Mouse (Mus musculus) MEL (cell line): ENCODE measurements around the gene Il12rb1. TPM values are rescaled to one million over a fixed set of nuclear protein-coding genes. Genes with fewer than 3 reads are reported as not detected.

Source experiments
- DNase-seq: peaks from one replicate; pipeline ENCODE4 v3.0.0; 2011; ENCODE audit warnings: low read depth, low spot score
- H3K27ac ChIP-seq: 2 replicates; pipeline ENCODE4 v1.5.1; 2012; ENCODE audit warnings: low read depth, mild to moderate bottlenecking, control low read depth, low read length, moderate library complexity; ENCODE audit not compliant: control insufficient read depth
- H3K27me3 ChIP-seq, 2 experiments: fragments of 150-350 bp in 1 of 2; sonication (generic) in 1 of 2; 2 replicates each; pipeline ENCODE4 v1.6.1; 2012; ENCODE audit warnings: low read length in 2 of 2, mild to moderate bottlenecking in 2 of 2, improper control_type of control experiment in 1 of 2, moderate library complexity in 1 of 2; ENCODE audit not compliant: insufficient read depth in 2 of 2, control insufficient read depth in 1 of 2
- H3K36me3 ChIP-seq, 2 experiments: 2 replicates each; pipeline ENCODE4 v1.6.1; 2012 to 2014; ENCODE audit warnings: low read length in 2 of 2, improper control_type of control experiment in 1 of 2, inconsistent platforms in 1 of 2, mild to moderate bottlenecking in 1 of 2; ENCODE audit not compliant: insufficient read depth in 2 of 2, control insufficient read depth in 1 of 2
- H3K4me1 ChIP-seq, 2 experiments: fragments of 150-350 bp in 1 of 2; sonication (generic) in 1 of 2; 2 replicates each; pipeline ENCODE4 v1.6.1; 2012; ENCODE audit warnings: low read length in 2 of 2, improper control_type of control experiment in 1 of 2, mild to moderate bottlenecking in 1 of 2; ENCODE audit not compliant: insufficient read depth in 2 of 2, control insufficient read depth in 1 of 2
- H3K4me3 ChIP-seq, 2 experiments: fragments of 150-350 bp in 1 of 2; sonication (generic) in 1 of 2; 2 replicates each; pipeline ENCODE4 v1.5.1; 2012; ENCODE audit warnings: low read depth in 2 of 2, low read length in 2 of 2, mild to moderate bottlenecking in 2 of 2, moderate library complexity in 2 of 2, control low read depth in 1 of 2, improper control_type of control experiment in 1 of 2; ENCODE audit not compliant: control insufficient read depth in 1 of 2, insufficient read depth in 1 of 2
- H3K79me2 ChIP-seq: 2 replicates; pipeline ENCODE4 v1.6.1; 2012; ENCODE audit warnings: mild to moderate bottlenecking, low read length, moderate library complexity; ENCODE audit not compliant: control insufficient read depth, poor library complexity, insufficient read depth
- H3K9ac ChIP-seq: 2 replicates; pipeline ENCODE4 v1.6.1; 2012; ENCODE audit warnings: low read depth, mild to moderate bottlenecking, control low read depth, low read length, moderate library complexity; ENCODE audit not compliant: control insufficient read depth, poor library complexity, severe bottlenecking
- H3K9me3 ChIP-seq: fragments of 150-350 bp; sonication (generic); replicated peaks from 2 replicates; pipeline ENCODE4 v1.6.1; 2012; ENCODE audit warnings: mild to moderate bottlenecking, low read length, improper control_type of control experiment, moderate library complexity; ENCODE audit not compliant: insufficient read depth
- BHLHE40 ChIP-seq: IDR thresholded peaks from 2 replicates; pipeline ENCODE4 v1.6.1; 2012; ENCODE audit warnings: low read depth, mild to moderate bottlenecking, inconsistent platforms, low read length, improper control_type of control experiment, borderline replicate concordance
- CHD1 ChIP-seq: IDR thresholded peaks from 2 replicates; pipeline ENCODE4 v1.6.1; 2012; ENCODE audit warnings: low read depth, mild to moderate bottlenecking, inconsistent platforms, low read length, improper control_type of control experiment
- CHD2 ChIP-seq: IDR thresholded peaks from 2 replicates; pipeline ENCODE4 v1.6.1; 2011; ENCODE audit warnings: low read length, improper control_type of control experiment
- CTCF ChIP-seq, 3 experiments: IDR thresholded peaks in 2 of 3; conservative IDR thresholded peaks in 1 of 3; 2 replicates each; pipeline ENCODE4 v1.5.1; 2011 to 2012; ENCODE audit warnings: low read length in 3 of 3, low read depth in 2 of 3, mild to moderate bottlenecking in 2 of 3, improper control_type of control experiment in 1 of 3, inconsistent platforms in 1 of 3, mixed read lengths in 1 of 3, moderate library complexity in 1 of 3; ENCODE audit not compliant: control insufficient read depth in 1 of 3, insufficient read depth in 1 of 3, poor library complexity in 1 of 3, severe bottlenecking in 1 of 3
- E2F4 ChIP-seq: IDR thresholded peaks from 2 replicates; pipeline ENCODE4 v1.6.1; 2011; ENCODE audit warnings: low read depth, low read length, improper control_type of control experiment, borderline replicate concordance
- ELF1 ChIP-seq: IDR thresholded peaks from 2 replicates; pipeline ENCODE4 v1.6.1; 2014; ENCODE audit warnings: low read depth, mild to moderate bottlenecking, inconsistent platforms, low read length, improper control_type of control experiment, moderate library complexity
- ETS1 ChIP-seq: IDR thresholded peaks from 2 replicates; pipeline ENCODE4 v1.6.1; 2012; ENCODE audit warnings: low read depth, mild to moderate bottlenecking, inconsistent platforms, low read length, improper control_type of control experiment, moderate library complexity
- GABPA ChIP-seq: IDR thresholded peaks from 2 replicates; pipeline ENCODE4 v1.6.1; 2012; ENCODE audit warnings: low read depth, mild to moderate bottlenecking, inconsistent platforms, low read length, improper control_type of control experiment, moderate library complexity
- GATA1 ChIP-seq: IDR thresholded peaks from 2 replicates; pipeline ENCODE4 v1.6.1; 2011; ENCODE audit warnings: low read depth, low read length, improper control_type of control experiment
- HCFC1 ChIP-seq: IDR thresholded peaks from 2 replicates; pipeline ENCODE4 v1.6.1; 2012; ENCODE audit warnings: low read depth, mild to moderate bottlenecking, inconsistent platforms, low read length, improper control_type of control experiment, moderate library complexity
- JUND ChIP-seq: IDR thresholded peaks from 2 replicates; pipeline ENCODE4 v1.6.1; 2011; ENCODE audit warnings: low read depth, mild to moderate bottlenecking, improper control_type of control experiment, low read length
- MAFK ChIP-seq: IDR thresholded peaks from 2 replicates; pipeline ENCODE4 v1.6.1; 2011; ENCODE audit warnings: low read depth, mild to moderate bottlenecking, low read length, improper control_type of control experiment, borderline replicate concordance
- MAX ChIP-seq: IDR thresholded peaks from 2 replicates; pipeline ENCODE4 v1.6.1; 2011; ENCODE audit warnings: low read length, improper control_type of control experiment
- MYC ChIP-seq: IDR thresholded peaks from 2 replicates; pipeline ENCODE4 v1.6.1; 2011; ENCODE audit warnings: low read depth, mild to moderate bottlenecking, low read length, improper control_type of control experiment, moderate library complexity
- NELFE ChIP-seq: IDR thresholded peaks from 2 replicates; pipeline ENCODE4 v1.6.1; 2011; ENCODE audit warnings: low read depth, low read length, improper control_type of control experiment
- POLR2AphosphoS2 ChIP-seq: IDR thresholded peaks from 2 replicates; pipeline ENCODE4 v1.6.1; 2011; ENCODE audit warnings: low read length, improper control_type of control experiment
- POLR2AphosphoS5 ChIP-seq: IDR thresholded peaks from 2 replicates; pipeline ENCODE4 v1.6.1; 2012; ENCODE audit warnings: low read depth, borderline replicate concordance, mild to moderate bottlenecking, inconsistent platforms, low read length, moderate library complexity, mixed read lengths
- TCF12 ChIP-seq: IDR thresholded peaks from 2 replicates; pipeline ENCODE4 v1.6.1; 2014; ENCODE audit warnings: low read depth, mild to moderate bottlenecking, inconsistent platforms, low read length, improper control_type of control experiment, moderate library complexity
- UBTF ChIP-seq: IDR thresholded peaks from 2 replicates; pipeline ENCODE4 v1.6.1; 2012; ENCODE audit warnings: low read depth, mild to moderate bottlenecking, inconsistent platforms, low read length, improper control_type of control experiment, moderate library complexity, borderline replicate concordance; ENCODE audit not compliant: insufficient read depth
- USF1 ChIP-seq: IDR thresholded peaks from 2 replicates; pipeline ENCODE4 v1.6.1; 2014; ENCODE audit warnings: low read depth, mild to moderate bottlenecking, inconsistent platforms, low read length, improper control_type of control experiment, moderate library complexity
- USF2 ChIP-seq, 2 experiments: IDR thresholded peaks; 2 replicates each; pipeline ENCODE4 v1.6.1; 2011 to 2012; ENCODE audit warnings: improper control_type of control experiment in 2 of 2, low read length in 2 of 2, borderline replicate concordance in 1 of 2, inconsistent platforms in 1 of 2, low read depth in 1 of 2, mild to moderate bottlenecking in 1 of 2; ENCODE audit not compliant: insufficient read depth in 1 of 2
- ZNF384 ChIP-seq: IDR thresholded peaks from 2 replicates; pipeline ENCODE4 v1.6.1; 2012; ENCODE audit warnings: low read depth, mild to moderate bottlenecking, inconsistent platforms, low read length, improper control_type of control experiment
- polyA plus RNA-seq, 2 experiments: library from polyadenylated mRNA; stranded (reverse) in 1 of 2; unstranded in 1 of 2; fragments of >175 nt in 1 of 2; fragments of >200 nt in 1 of 2; gene quantifications; 2 replicates each; pipeline versions ENCODE4 v1.2.1 to v1.2.4; 2012; ENCODE audit warnings: low replicate concordance in 2 of 2, low read depth in 1 of 2; ENCODE audit not compliant: insufficient read length in 2 of 2, insufficient read depth in 1 of 2, missing spikeins in 1 of 2
- total RNA-seq: library from RNA; depleted of rRNA; stranded (reverse); fragments of 300-350 nt; gene quantifications from 2 replicates; pipeline ENCODE4 v1.2.3, GENCODE M21; 2012

Il12rb1 gene
- total and polyA plus RNA-seq, 3 experiments: 1.2 to 2.2 TPM; not detected in 1

DNA sequence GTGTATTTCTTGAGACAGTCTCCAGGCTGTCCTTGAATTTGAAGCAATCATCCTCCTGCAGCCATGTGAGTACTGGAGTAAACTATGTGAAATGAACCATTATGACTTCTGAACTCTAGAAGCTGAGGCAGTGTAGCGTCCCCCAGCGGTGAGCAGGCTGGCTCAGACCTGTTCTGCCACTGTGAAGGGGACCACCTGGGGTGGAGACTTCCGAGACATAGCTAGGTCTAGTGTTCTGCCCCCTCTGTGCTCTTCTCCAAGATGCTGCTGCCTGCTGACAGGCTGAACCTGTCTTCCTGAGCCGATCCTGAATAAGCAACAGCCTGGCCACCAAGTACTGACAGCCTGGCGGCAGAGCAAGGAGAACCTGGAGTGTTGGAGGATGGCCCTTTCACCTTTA, 36.9 kb downstream of the Il12rb1 start:
- Histone ChIP-seq H3K27me3 (no peaks in the 10 kb centered on the region), H3K9me3 (no peaks in the 10 kb centered on the region), H3K9ac (no peak overlapping the region), H3K36me3 (peaks cover 0 to 11% of the 10 kb centered on the region in 2 experiments; a peak in 2 of 4 replicates), H3K79me2 (no peaks in the 10 kb centered on the region; the same call in 1 of the 2 replicates), H3K4me1 (peaks cover 0 to 7% of the 10 kb centered on the region in 2 experiments; a peak in 1 of 4 replicates), H3K4me3 (no peak overlapping the region), H3K27ac (no peak overlapping the region)
- TF ChIP-seq BHLHE40 (no peak), MAFK (no peak), GABPA (no peak), UBTF (no peak)
- DNase-seq: no peak

DNA sequence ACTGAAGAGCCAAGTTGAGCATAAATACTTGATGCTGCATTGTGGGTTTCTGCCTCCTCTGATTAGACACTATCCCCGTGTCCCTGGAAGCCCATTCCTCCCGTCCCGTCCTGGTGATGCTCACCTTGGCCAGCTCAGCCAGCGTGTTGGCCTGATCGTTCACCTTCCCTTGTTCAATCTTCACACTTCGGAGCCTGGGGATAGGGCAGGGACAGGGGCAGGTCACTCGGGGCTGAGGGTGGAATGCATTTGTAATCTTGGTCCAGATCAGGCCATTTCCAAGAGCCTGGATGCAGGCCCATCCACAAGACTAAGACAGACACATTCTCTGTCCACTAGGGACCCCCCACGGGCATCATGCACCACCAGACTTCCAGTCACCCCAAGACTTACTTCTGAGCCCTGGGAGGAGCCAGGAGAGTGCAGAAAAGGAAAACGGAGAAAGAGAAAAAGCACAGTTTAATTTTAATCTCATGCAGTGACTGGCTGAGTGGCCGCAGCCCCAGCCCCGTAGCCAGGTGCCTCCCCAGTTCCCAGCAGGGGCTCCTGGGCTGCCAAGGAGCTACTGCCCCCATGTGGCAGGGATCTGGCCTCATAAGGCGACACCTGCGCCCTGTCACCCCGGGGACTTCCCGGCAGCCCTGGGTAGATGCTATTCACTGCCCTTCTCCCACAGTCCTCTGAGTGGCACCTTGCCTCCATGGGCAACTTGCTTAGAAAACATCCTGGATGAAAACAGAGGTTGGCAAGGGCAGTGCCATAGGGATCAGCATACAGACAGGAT, 38.3 kb downstream of the Il12rb1 start:
- Histone ChIP-seq H3K4me3 (no peak overlapping the region), H3K9me3 (no peaks in the 10 kb centered on the region), H3K27me3 (no peaks in the 10 kb centered on the region), H3K27ac (no peak overlapping the region), H3K36me3 (peaks cover 0 to 2% of the 10 kb centered on the region in 2 experiments; a peak in 1 of 4 replicates), H3K9ac (no peak overlapping the region), H3K79me2 (no peaks in the 10 kb centered on the region), H3K4me1 (peaks cover 0 to 6% of the 10 kb centered on the region in 2 experiments; a peak in 3 of 4 replicates)
- TF ChIP-seq GATA1 (no peak), CTCF (IDR thresholded peaks at IDR 0.05 in 2 of 3, conservative IDR thresholded peaks at IDR 0.05 in 1 of 3; ENCODE audit: control insufficient read depth in 1 of 3, insufficient read depth in 1 of 3, low read depth in 2 of 3, low read length in 3 of 3, poor library complexity in 1 of 3, severe bottlenecking in 1 of 3) (peak in 2 of 3 experiments; percentile 26 to 45; a peak in 4 of 6 replicates)
- no peak for DNase-seq

DNA sequence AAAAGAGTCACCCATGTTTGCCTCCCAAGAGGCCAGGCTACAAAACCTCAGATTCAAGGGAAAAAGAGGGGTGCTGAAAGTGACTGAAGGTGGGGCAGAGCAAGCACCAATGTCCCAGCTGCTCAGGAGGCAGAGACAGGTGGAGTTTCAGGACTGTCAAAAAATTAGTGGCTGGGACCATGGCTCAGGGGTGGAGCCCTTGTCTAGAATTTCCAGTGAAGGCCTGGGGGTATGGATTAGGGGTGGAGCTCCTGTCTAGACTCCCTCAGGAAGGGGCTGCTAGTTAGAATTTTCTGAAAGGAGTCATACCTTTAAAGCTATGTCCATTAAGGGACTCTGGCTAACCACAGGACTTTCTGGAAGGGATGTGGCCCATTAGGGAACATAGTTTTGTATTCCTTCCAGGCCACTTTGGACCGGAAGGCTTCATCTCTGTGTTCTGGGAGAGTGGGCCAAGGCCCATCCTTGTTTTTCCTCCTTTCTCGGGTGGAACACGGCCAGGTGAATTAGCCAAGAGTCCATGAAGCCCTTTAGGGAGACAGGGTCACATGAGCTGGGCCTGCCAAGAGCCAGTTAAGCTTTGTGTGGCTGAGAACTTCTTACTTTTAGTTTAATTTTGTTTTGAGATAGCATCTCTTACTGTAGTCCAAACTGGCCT, 41.2 kb downstream of the Il12rb1 start:
- no peaks in the 10 kb centered on the region for H3K27me3 ChIP-seq

More for the DNA sequence above, 41.2 kb downstream of the Il12rb1 start:
- no peak for DNase-seq
- no peaks in the 10 kb centered on the region for H3K36me3 ChIP-seq
- no peaks in the 10 kb centered on the region for H3K9me3 ChIP-seq
- peaks cover 0 to 10% of the 10 kb centered on the region in 2 experiments; a peak in 3 of 4 replicates for H3K4me1 ChIP-seq
- H3K4me3 ChIP-seq: no peak overlapping the region
- no peak overlapping the region for H3K9ac ChIP-seq
- H3K27ac ChIP-seq: no peak overlapping the region
- no peaks in the 10 kb centered on the region for H3K79me2 ChIP-seq
- TF ChIP-seq UBTF: no peak
- TF ChIP-seq ZNF384: no peak
- TF ChIP-seq TCF12: no peak
- no peak for TF ChIP-seq GATA1
- TF ChIP-seq USF1: no peak
- no peak for TF ChIP-seq ETS1
- no peak for TF ChIP-seq JUND
- no peak for TF ChIP-seq CTCF (IDR thresholded peaks at IDR 0.05 in 2 of 3, conservative IDR thresholded peaks at IDR 0.05 in 1 of 3; ENCODE audit: control insufficient read depth in 1 of 3, insufficient read depth in 1 of 3, low read depth in 2 of 3, low read length in 3 of 3, poor library complexity in 1 of 3, severe bottlenecking in 1 of 3)
- no peak for TF ChIP-seq HCFC1
- TF ChIP-seq POLR2AphosphoS2: no peak
- TF ChIP-seq NELFE: no peak
- no peak for TF ChIP-seq ELF1
- TF ChIP-seq MAX: no peak
- no peak for TF ChIP-seq CHD2
- TF ChIP-seq E2F4: no peak
- no peak for TF ChIP-seq POLR2AphosphoS5
- TF ChIP-seq USF2 (IDR thresholded peaks at IDR 0.05; ENCODE audit: borderline replicate concordance in 1 of 2, insufficient read depth in 1 of 2, low read depth in 1 of 2, low read length in 2 of 2): no peak
- no peak for TF ChIP-seq MYC
- TF ChIP-seq CHD1: no peak
